Comparison of ENCODE assay signal across 28 mouse cellular contexts in the genomic region with DNA sequence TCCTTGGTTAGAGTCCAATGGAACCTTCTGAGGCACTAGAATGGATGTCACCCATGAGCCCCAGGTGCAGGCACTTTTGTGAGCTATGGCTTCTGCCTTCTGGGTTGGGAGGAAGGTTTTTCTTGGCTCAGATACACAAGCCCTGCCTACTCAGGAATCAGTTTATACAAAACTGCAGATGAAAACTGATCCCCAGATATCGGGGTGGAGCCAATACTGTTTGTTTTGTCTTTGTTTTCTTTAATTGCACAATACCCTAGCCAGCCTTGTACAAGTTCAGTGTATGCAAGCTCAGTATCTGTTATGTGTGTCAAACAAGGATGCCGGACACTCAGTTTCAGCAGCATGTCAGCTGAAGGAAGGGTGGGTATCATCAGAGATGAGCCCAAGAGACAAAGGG. TPM values are rescaled to one million over a fixed set of nuclear protein-coding genes. Genes with fewer than 3 reads are reported as not detected.
DNase-seq lines count a peak whose midpoint lies in the region; ATAC-seq and TF ChIP-seq lines count a peak whose summit lies in the region.
"Had no signal": no experiment of that assay in that cellular context is flagged by ENCODE, and none has a peak within 500 bp of the region (broad histone marks: within the 10 kb centered on the region; RNA-seq: fewer than 3 reads in every experiment).

No protein-coding gene starts in this region.

- peaks cover 14% of the 10 kb centered on the region for H3K4me1 ChIP-seq in lung, embryonic 14.5 days (ENCODE audit: insufficient read depth)
- peaks cover 10% of the 10 kb centered on the region for H3K4me1 ChIP-seq in lung, adult 2 months (ENCODE audit: control insufficient read depth, insufficient read depth, low read length)
- H3K4me1 ChIP-seq in cerebellum, adult 2 months (ENCODE audit: control insufficient read depth, insufficient read depth, low read length), result no peaks in the 10 kb centered on the region

- peak; percentile 32 for DNase-seq in lung, embryonic 14.5 days
- DNase-seq in lung, postnatal 4 days, result no peak
- peak; percentile 8 for DNase-seq in lung, postnatal 25 days (ENCODE audit: low spot score)
- no peak for DNase-seq in lung, adult 2 months
- DNase-seq in lung, postnatal 36 days, result peak; percentile 41
- no peak for DNase-seq in cerebellum, adult 2 months
- DNase-seq: adrenal gland, postnatal 10 days; adrenal gland, postnatal 36 days; B cell, adult 2 months; cerebellum, adult 18-20 months; cerebellum, adult 9-11 months; cerebellum, postnatal 25 days; forebrain, postnatal 0 days; gastrocnemius, adult 2 months; gastrocnemius, postnatal 14 days; heart, adult 11 months had no signal

- no peaks in the 10 kb centered on the region for H3K9me3 ChIP-seq in lung, embryonic 14.5 days (ENCODE audit: low read depth, low read length)
- H3K9me3 ChIP-seq: embryonic facial prominence, embryonic 13.5 days; hindbrain, embryonic 12.5 days; hindbrain, embryonic 15.5 days had no signal

- no peak overlapping the region for H3K4me3 ChIP-seq in lung, embryonic 14.5 days (ENCODE audit: low read depth, low read length)
- no peak overlapping the region for H3K4me3 ChIP-seq in lung, adult 2 months (replicated peaks; ENCODE audit: extremely low read depth, low read depth, low read length)
- H3K4me3 ChIP-seq in cerebellum, adult 2 months (replicated peaks; ENCODE audit: insufficient read depth, low read depth, low read length), result no peak overlapping the region
- H3K4me3 ChIP-seq: embryonic facial prominence, embryonic 13.5 days; gastrocnemius, adult 2 months; hindbrain, embryonic 12.5 days; hindbrain, embryonic 15.5 days had no signal

- H3K9ac ChIP-seq in lung, embryonic 14.5 days, result no peak overlapping the region
- H3K9ac ChIP-seq: embryonic facial prominence, embryonic 13.5 days; forebrain, postnatal 0 days; hindbrain, embryonic 12.5 days; hindbrain, embryonic 15.5 days had no signal

- WGBS in lung, embryonic 14.5 days, result 59% methylated on average over 2 of the region's 2 CpGs
- 39% methylated on average over 2 of the region's 2 CpGs for WGBS in lung, adult 2 months
- WGBS in cerebellum, adult 2 months, result 90% methylated on average over 2 of the region's 2 CpGs

- no peak for TF ChIP-seq POLR2A in lung, adult 2 months (IDR thresholded peaks at IDR 0.05; ENCODE audit: borderline replicate concordance, extremely low read depth, low read depth, low read length)
- no peak for TF ChIP-seq POLR2A in cerebellum, adult 2 months (IDR thresholded peaks at IDR 0.05; ENCODE audit: borderline replicate concordance, insufficient read depth, low read length)

- no peaks in the 10 kb centered on the region for H3K27me3 ChIP-seq in lung, embryonic 14.5 days (ENCODE audit: insufficient read depth, low read length)
- no peaks in the 10 kb centered on the region for H3K27me3 ChIP-seq in cerebellum, adult 2 months (ENCODE audit: control insufficient read depth, insufficient read depth, low read length)
- H3K27me3 ChIP-seq: CH12.LX; embryonic facial prominence, embryonic 13.5 days; hindbrain, embryonic 12.5 days; hindbrain, embryonic 15.5 days; Patski had no signal

- peaks cover 3% of the 10 kb centered on the region for H3K36me3 ChIP-seq in lung, embryonic 14.5 days (ENCODE audit: insufficient read depth)
- H3K36me3 ChIP-seq: embryonic facial prominence, embryonic 13.5 days; G1E; hindbrain, embryonic 12.5 days; hindbrain, embryonic 15.5 days had no signal

- ATAC-seq in lung, embryonic 14.5 days (ENCODE audit: insufficient read depth), result no peak
- ATAC-seq: forebrain, embryonic 14.5 days; forebrain, postnatal 0 days; Patski had no signal

- H3K4me2 ChIP-seq in lung, embryonic 14.5 days, result no peak overlapping the region
- H3K4me2 ChIP-seq: embryonic facial prominence, embryonic 13.5 days; heart, embryonic 11.5 days; hindbrain, embryonic 12.5 days; hindbrain, embryonic 15.5 days had no signal

- TF ChIP-seq CTCF in lung, embryonic 14.5 days (IDR thresholded peaks at IDR 0.05; ENCODE audit: low read depth), result no peak
- TF ChIP-seq CTCF in lung, adult 2 months (IDR thresholded peaks at IDR 0.05; ENCODE audit: insufficient read depth, low read length), result no peak
- TF ChIP-seq CTCF in cerebellum, adult 2 months (IDR thresholded peaks at IDR 0.05; ENCODE audit: borderline replicate concordance, insufficient read depth, low read depth, low read length), result no peak

- H3K27ac ChIP-seq in lung, embryonic 14.5 days (ENCODE audit: low read depth), result no peak overlapping the region
- no peak overlapping the region for H3K27ac ChIP-seq in cerebellum, adult 2 months (ENCODE audit: insufficient read depth, low read length)
- H3K27ac ChIP-seq: embryonic facial prominence, embryonic 13.5 days; hindbrain, embryonic 12.5 days; hindbrain, embryonic 15.5 days had no signal

RNA-seq across cellular contexts. Expression of gene Kank4, which starts 22.1 kb away (rescaled TPM):
- 5.9 and 6.7 TPM in 2 replicates for polyA plus RNA-seq in lung, embryonic 14.5 days (2014; fragmentation: Nextera tagmentation; extraction: Ambion mirVana)
- polyA plus RNA-seq in lung, adult 2 months (2012; rRNA removed), result 6.9 and 9.3 TPM in 2 replicates
- polyA plus RNA-seq in cerebellum, adult 2 months (2012; rRNA removed), result 6.8 and 9.1 TPM in 2 replicates
- polyA plus RNA-seq: G1E, Patski had no signal

RNA-seq across cellular contexts. Expression of gene I0C0044D17Rik, which starts 28.4 kb away (rescaled TPM):
- not detected in 2 replicates for polyA plus RNA-seq in lung, embryonic 14.5 days (2014; fragmentation: Nextera tagmentation; extraction: Ambion mirVana)
- not detected in 2 replicates for polyA plus RNA-seq in lung, adult 2 months (2012; rRNA removed)
- polyA plus RNA-seq in cerebellum, adult 2 months (2012; rRNA removed), result not detected in 2 replicates
- polyA plus RNA-seq: embryonic facial prominence, embryonic 13.5 days; forebrain, embryonic 11.5 days; forebrain, embryonic 14.5 days; forebrain, postnatal 0 days; frontal cortex, adult 2 months; G1E; heart, embryonic 11.5 days; heart, embryonic 14.5 days; heart, postnatal 0 days; hindbrain, embryonic 12.5 days; hindbrain, embryonic 15.5 days; Patski had no signal

Comparison
In these comparisons a context has a peak if more than half of its experiments do, and no peak if none do; other contexts are left out.
1. DNase-seq: peak in lung, embryonic 14.5 days (single experiment), lung, postnatal 25 days (single experiment) and lung, postnatal 36 days (single experiment); none in lung, postnatal 4 days (0 of 2), lung, adult 2 months (single experiment) and cerebellum, adult 2 months (0 of 2).